Mouse (Mus musculus): ENCODE results near the gene Hist1h2ac. TPM values are rescaled to one million over a fixed set of nuclear protein-coding genes. Genes with fewer than 3 reads are reported as not detected.

The Hist1h2ac gene
- polyA plus RNA-seq, 1 experiment from 2014 or later: 0.23 TPM

GRCm38 (mm10) chr13:23717176-23717575 is 33.4 kb upstream of the Hist1h2ac start:
- no peak for ATAC-seq
- 57% methylated on average over 11 of the region's 11 CpGs for WGBS
- no peaks in the 10 kb centered on the region for H3K36me3 ChIP-seq (ENCODE audit: control insufficient read depth, insufficient read depth, low read length)

GRCm38 (mm10) chr13:23716261-23717042 is 32.7 kb upstream of the Hist1h2ac start:
- WGBS: 90% methylated on average over 5 of the region's 5 CpGs
- Histone ChIP-seq H3K9me3 (replicated peaks; ENCODE audit: control insufficient read depth, low read length, poor library complexity, severe bottlenecking) (no peaks in the 10 kb centered on the region), H3K4me2 (ENCODE audit: low read length) (no peak overlapping the region), H3K4me3 (ENCODE audit: low read depth, low read length) (no peak overlapping the region), H3K27ac (ENCODE audit: low read length) (no peak overlapping the region), H3K27me3 (ENCODE audit: control insufficient read depth, insufficient read depth, low read depth, low read length) (no peaks in the 10 kb centered on the region), H3K36me3 (ENCODE audit: control insufficient read depth, insufficient read depth, low read length) (no peaks in the 10 kb centered on the region), H3K4me1 (ENCODE audit: control insufficient read depth, insufficient read depth, low read length) (no peaks in the 10 kb centered on the region), H3K9ac (ENCODE audit: low read depth, low read length) (no peak overlapping the region)
- no peak for ATAC-seq

More at GRCm38 (mm10) chr13:23717176-23717575, 33.4 kb upstream of the Hist1h2ac start:
- Histone ChIP-seq H3K9me3 (replicated peaks; ENCODE audit: control insufficient read depth, low read length, poor library complexity, severe bottlenecking) (no peaks in the 10 kb centered on the region), H3K9ac (ENCODE audit: low read depth, low read length) (no peak overlapping the region), H3K27ac (ENCODE audit: low read length) (no peak overlapping the region), H3K4me3 (ENCODE audit: low read depth, low read length) (no peak overlapping the region), H3K27me3 (ENCODE audit: control insufficient read depth, insufficient read depth, low read depth, low read length) (no peaks in the 10 kb centered on the region), H3K4me1 (ENCODE audit: control insufficient read depth, insufficient read depth, low read length) (no peaks in the 10 kb centered on the region), H3K4me2 (ENCODE audit: low read length) (no peak overlapping the region)

- Histone ChIP-seq H3K4me2 (ENCODE audit: low read length) (peak within 1 kb of the TSS; percentile 63), H3K9ac (ENCODE audit: low read depth, low read length) (peak within 1 kb of the TSS; percentile 61), H3K4me1 (ENCODE audit: control insufficient read depth, insufficient read depth, low read length) (peaks cover 8% of the 10 kb centered on the region), H3K36me3 (ENCODE audit: control insufficient read depth, insufficient read depth, low read length) (no peaks in the 10 kb centered on the region), H3K4me3 (ENCODE audit: low read depth, low read length) (peak within 1 kb of the TSS; percentile 35), H3K27ac (ENCODE audit: low read length) (no peak within 1 kb of the TSS), H3K27me3 (ENCODE audit: control insufficient read depth, insufficient read depth, low read depth, low read length) (no peaks in the 10 kb centered on the region), H3K9me3 (replicated peaks; ENCODE audit: control insufficient read depth, low read length, poor library complexity, severe bottlenecking) (no peaks in the 10 kb centered on the region)
- no peak for ATAC-seq
- 3% methylated on average over 17 of the region's 17 CpGs for WGBS
These were observed 26.8 kb upstream of the Hist1h2ac start, which contains the start of gene Hfe for GRCm38 (mm10) chr13:23710374-23711089. Gene Hfe, minus strand, starts transcription at chr13:23710854.

GRCm38 (mm10) chr13:23709714-23710373 is 26.1 kb upstream of the Hist1h2ac start:
- no peaks in the 10 kb centered on the region for H3K9me3 ChIP-seq (replicated peaks; ENCODE audit: control insufficient read depth, low read length, poor library complexity, severe bottlenecking)
- H3K9ac ChIP-seq (ENCODE audit: low read depth, low read length): peak overlapping the region; percentile 61
- H3K27me3 ChIP-seq (ENCODE audit: control insufficient read depth, insufficient read depth, low read depth, low read length): no peaks in the 10 kb centered on the region
- peaks cover 8% of the 10 kb centered on the region for H3K4me1 ChIP-seq (ENCODE audit: control insufficient read depth, insufficient read depth, low read length)
- peak overlapping the region; percentile 63 for H3K4me2 ChIP-seq (ENCODE audit: low read length)
- H3K27ac ChIP-seq (ENCODE audit: low read length): no peak overlapping the region
- peak overlapping the region; percentile 35 for H3K4me3 ChIP-seq (ENCODE audit: low read depth, low read length)
- no peaks in the 10 kb centered on the region for H3K36me3 ChIP-seq (ENCODE audit: control insufficient read depth, insufficient read depth, low read length)
- no peak for ATAC-seq
- WGBS: 31% methylated on average over 13 of the region's 15 CpGs

- Histone ChIP-seq H3K4me2 (ENCODE audit: low read length) (no peak overlapping the region), H3K27me3 (ENCODE audit: control insufficient read depth, insufficient read depth, low read depth, low read length) (no peaks in the 10 kb centered on the region), H3K36me3 (ENCODE audit: control insufficient read depth, insufficient read depth, low read length) (no peaks in the 10 kb centered on the region), H3K4me1 (ENCODE audit: control insufficient read depth, insufficient read depth, low read length) (peaks cover 8% of the 10 kb centered on the region), H3K9ac (ENCODE audit: low read depth, low read length) (no peak overlapping the region), H3K9me3 (replicated peaks; ENCODE audit: control insufficient read depth, low read length, poor library complexity, severe bottlenecking) (no peaks in the 10 kb centered on the region), H3K27ac (ENCODE audit: low read length) (no peak overlapping the region), H3K4me3 (ENCODE audit: low read depth, low read length) (no peak overlapping the region)
- ATAC-seq: no peak
- WGBS: 85% methylated on average over 4 of the region's 4 CpGs
These were observed 24.9 kb upstream of the Hist1h2ac start for GRCm38 (mm10) chr13:23708654-23709053.

GRCm38 (mm10) chr13:23708041-23708440 is 24.3 kb upstream of the Hist1h2ac start:
- peaks cover 8% of the 10 kb centered on the region for H3K4me1 ChIP-seq (ENCODE audit: control insufficient read depth, insufficient read depth, low read length)
- H3K27me3 ChIP-seq (ENCODE audit: control insufficient read depth, insufficient read depth, low read depth, low read length): no peaks in the 10 kb centered on the region
- no peak overlapping the region for H3K4me3 ChIP-seq (ENCODE audit: low read depth, low read length)
- WGBS: 86% methylated on average over 4 of the region's 4 CpGs
- no peak for ATAC-seq
- H3K9ac ChIP-seq (ENCODE audit: low read depth, low read length): no peak overlapping the region
- H3K9me3 ChIP-seq (replicated peaks; ENCODE audit: control insufficient read depth, low read length, poor library complexity, severe bottlenecking): no peaks in the 10 kb centered on the region
- H3K4me2 ChIP-seq (ENCODE audit: low read length): no peak overlapping the region
- no peaks in the 10 kb centered on the region for H3K36me3 ChIP-seq (ENCODE audit: control insufficient read depth, insufficient read depth, low read length)
- no peak overlapping the region for H3K27ac ChIP-seq (ENCODE audit: low read length)

- Histone ChIP-seq H3K4me1 (ENCODE audit: control insufficient read depth, insufficient read depth, low read length) (peaks cover 8% of the 10 kb centered on the region), H3K9me3 (replicated peaks; ENCODE audit: control insufficient read depth, low read length, poor library complexity, severe bottlenecking) (no peaks in the 10 kb centered on the region), H3K27me3 (ENCODE audit: control insufficient read depth, insufficient read depth, low read depth, low read length) (no peaks in the 10 kb centered on the region), H3K36me3 (ENCODE audit: control insufficient read depth, insufficient read depth, low read length) (no peaks in the 10 kb centered on the region), H3K4me2 (ENCODE audit: low read length) (no peak overlapping the region), H3K4me3 (ENCODE audit: low read depth, low read length) (no peak overlapping the region), H3K27ac (ENCODE audit: low read length) (no peak overlapping the region), H3K9ac (ENCODE audit: low read depth, low read length) (no peak overlapping the region)
- no peak for ATAC-seq
- WGBS: 92% methylated on average over 12 of the region's 12 CpGs
These were observed 23.0 kb upstream of the Hist1h2ac start for GRCm38 (mm10) chr13:23706771-23707170.

GRCm38 (mm10) chr13:23705751-23706356 is 22.1 kb upstream of the Hist1h2ac start:
- Histone ChIP-seq H3K27me3 (ENCODE audit: control insufficient read depth, insufficient read depth, low read depth, low read length) (no peaks in the 10 kb centered on the region), H3K9ac (ENCODE audit: low read depth, low read length) (no peak overlapping the region), H3K4me3 (ENCODE audit: low read depth, low read length) (no peak overlapping the region), H3K9me3 (replicated peaks; ENCODE audit: control insufficient read depth, low read length, poor library complexity, severe bottlenecking) (no peaks in the 10 kb centered on the region), H3K27ac (ENCODE audit: low read length) (no peak overlapping the region), H3K4me1 (ENCODE audit: control insufficient read depth, insufficient read depth, low read length) (peaks cover 8% of the 10 kb centered on the region), H3K4me2 (ENCODE audit: low read length) (no peak overlapping the region), H3K36me3 (ENCODE audit: control insufficient read depth, insufficient read depth, low read length) (no peaks in the 10 kb centered on the region)
- 93% methylated on average over 7 of the region's 7 CpGs for WGBS
- ATAC-seq: no peak
